Mouse (Mus musculus) 416B (cell line): Measurements from ENCODE around the gene Fam171a2.
"Not testable (repeated sequence)": the region's sequence is repeated elsewhere in the genome, so short reads cannot be mapped to it uniquely, and the experiment has no call there.

ENCODE experiments used
- DNase-seq: peaks from one replicate; pipeline ENCODE4 v3.0.0; 2011; ENCODE audit warnings: low read depth

Fam171a2 gene

GRCm38 (mm10) chr11:102393719-102394420 is 53.6 kb downstream of the Fam171a2 start:
- no peak for DNase-seq

GRCm38 (mm10) chr11:102393238-102393634 is 54.2 kb downstream of the Fam171a2 start, which contains the start of gene Rundc3a:
TSS of gene Rundc3a (plus strand) at chr11:102393403.
- DNase-seq = no peak

GRCm38 (mm10) chr11:102392441-102393237 is 54.8 kb downstream of the Fam171a2 start:
- no peak for DNase-seq

- DNase-seq = not testable (repeated sequence)
Observed at GRCm38 (mm10) chr11:102389436-102389835, 58.0 kb downstream of the Fam171a2 start.
